Mouse (Mus musculus) heart, embryonic 11.5 days (tissue): ENCODE results near the gene Masp1. TPM values are rescaled to one million over a fixed set of nuclear protein-coding genes. Genes with fewer than 3 reads are reported as not detected.
A peak's percentile ranks its signal among the peaks of the same experiment; 100 is the strongest.

Source experiments
- ATAC-seq: fragments of 200-750 bp; cut with Nextera tagmentation; replicated peaks from 2 replicates; pipeline ENCODE4 v1.8.0; 2017; ENCODE audit warnings: moderate library complexity; ENCODE audit not compliant: insufficient number of reproducible peaks, low FRiP score, low TSS enrichment
- H3K27ac ChIP-seq: fragments of 300-500 bp; sonication (generic); 2 replicates; pipeline ENCODE4 v1.5.1; 2014; ENCODE audit warnings: mild to moderate bottlenecking, low read depth, low read length
- H3K27me3 ChIP-seq: fragments of 300-500 bp; sonication (generic); 2 replicates; pipeline ENCODE4 v1.6.1; 2014; ENCODE audit warnings: mild to moderate bottlenecking, low read length, mixed read lengths; ENCODE audit not compliant: control insufficient read depth, insufficient read depth
- H3K36me3 ChIP-seq: fragments of 300-500 bp; sonication (generic); 2 replicates; pipeline ENCODE4 v1.6.1; 2014; ENCODE audit warnings: mild to moderate bottlenecking, low read length, moderate library complexity, mixed read lengths; ENCODE audit not compliant: control insufficient read depth, insufficient read depth
- H3K4me1 ChIP-seq: fragments of 300-500 bp; sonication (generic); 2 replicates; pipeline ENCODE4 v1.6.1; 2014; ENCODE audit warnings: low read length; ENCODE audit not compliant: control insufficient read depth, insufficient read depth
- H3K4me2 ChIP-seq: fragments of 300-500 bp; sonication (generic); 2 replicates; pipeline ENCODE4 v1.6.1; 2014; ENCODE audit warnings: mild to moderate bottlenecking, moderate library complexity
- H3K4me3 ChIP-seq: fragments of 300-500 bp; sonication (generic); 2 replicates; pipeline ENCODE4 v1.5.1; 2014; ENCODE audit warnings: low read depth, low read length
- H3K9ac ChIP-seq: fragments of 300-500 bp; sonication (generic); 2 replicates; pipeline ENCODE4 v1.6.1; 2014; ENCODE audit warnings: mild to moderate bottlenecking, low read depth, low read length, moderate library complexity
- H3K9me3 ChIP-seq: fragments of 300-500 bp; sonication (generic); replicated peaks from 2 replicates; pipeline ENCODE4 v1.6.1; 2016; ENCODE audit warnings: low read length; ENCODE audit not compliant: control insufficient read depth
- WGBS: fragments of 180-500 bp; shearing (Covaris S2); extraction: QIAGEN DNeasy Blood & Tissue Kit; methylation state at CpG from one replicate; pipeline ENCODE4 v1.1.7; 2014; ENCODE audit not compliant: insufficient replicate concordance; 5-methylcytosine and 5-hydroxymethylcytosine counted together
- polyA plus RNA-seq: library from polyadenylated mRNA; unstranded; fragments of >200 nt; fragmentation: Nextera tagmentation; extraction: Ambion mirVana; gene quantifications from 2 replicates; pipeline ENCODE4 v1.2.1, GENCODE M21; 2014

Gene Masp1
- polyA plus RNA-seq, 1 experiment from 2014 or later, result 10.2 TPM

DNA sequence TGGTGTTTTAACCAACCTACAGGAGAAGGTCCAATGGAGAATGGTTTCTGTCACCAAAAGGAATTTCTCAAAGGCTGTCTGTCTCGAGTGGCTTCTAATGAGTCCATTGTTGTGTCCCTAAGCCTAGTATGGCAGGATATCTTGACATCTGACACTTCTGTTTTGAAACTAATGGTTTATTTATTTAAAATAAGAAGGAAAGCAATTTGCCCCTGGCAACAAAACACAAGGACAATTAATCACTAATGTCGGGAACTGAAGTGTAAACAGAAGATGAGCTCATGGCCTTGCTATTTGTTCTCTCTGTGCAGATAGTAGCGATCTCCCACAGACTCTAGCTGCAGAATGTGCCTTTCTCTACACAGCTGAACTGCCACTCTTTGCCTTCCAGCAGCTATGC is 23.2 kb downstream of the Masp1 start:
- Histone ChIP-seq H3K36me3 (no peaks in the 10 kb centered on the region), H3K9ac (no peak overlapping the region), H3K4me2 (0 out of 2 replicates have a peak overlapping the region, but pooled peaks have one; percentile 4), H3K4me3 (no peak overlapping the region), H3K27me3 (peaks cover 11% of the 10 kb centered on the region; the same call in 1 of the 2 replicates), H3K4me1 (peaks cover 53% of the 10 kb centered on the region), H3K9me3 (no peaks in the 10 kb centered on the region), H3K27ac (no peak overlapping the region)
- ATAC-seq, result no peak
- 9% methylated on average over 3 of the region's 3 CpGs for WGBS

DNA sequence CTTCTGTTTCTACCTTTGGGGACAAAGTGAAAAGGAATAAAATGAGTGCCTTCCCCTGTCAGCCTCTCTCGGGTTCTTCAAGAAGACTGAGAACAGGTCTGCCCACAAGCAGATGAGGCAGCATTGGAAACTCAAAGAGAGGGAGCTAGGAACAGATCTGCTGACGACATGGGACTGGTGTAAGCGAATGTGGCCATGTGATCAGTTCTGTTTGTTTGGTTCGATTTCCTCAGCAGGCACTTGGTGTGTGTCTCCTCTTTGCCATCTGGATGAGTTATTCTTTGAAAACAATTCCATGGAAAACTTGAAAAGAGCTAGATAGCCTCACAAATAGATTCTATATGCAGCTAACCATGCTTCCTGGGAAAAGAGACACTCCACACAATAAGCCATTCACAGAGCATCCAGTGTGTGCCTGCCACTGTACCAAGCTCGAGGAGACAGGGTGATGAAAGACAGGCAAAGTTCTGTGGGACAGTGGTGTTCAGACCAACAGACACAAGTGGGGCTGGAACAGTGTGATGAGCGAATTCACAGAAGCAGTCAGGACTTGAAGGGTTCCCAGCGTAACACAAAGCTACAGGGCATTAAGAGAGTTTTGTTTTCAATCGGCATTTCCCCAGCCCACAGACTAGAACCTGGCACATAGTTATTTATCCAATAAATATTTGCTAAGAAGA is 24.2 kb downstream of the Masp1 start:
- Histone ChIP-seq H3K4me2 (no peak overlapping the region), H3K4me1 (peaks cover 48% of the 10 kb centered on the region), H3K27me3 (peaks cover 13% of the 10 kb centered on the region), H3K9me3 (no peaks in the 10 kb centered on the region), H3K4me3 (no peak overlapping the region), H3K36me3 (no peaks in the 10 kb centered on the region), H3K27ac (no peak overlapping the region), H3K9ac (no peak overlapping the region)
- no peak for ATAC-seq
- whole genome bisulfite sequencing, result 51% methylated on average over 8 of the region's 8 CpGs

DNA sequence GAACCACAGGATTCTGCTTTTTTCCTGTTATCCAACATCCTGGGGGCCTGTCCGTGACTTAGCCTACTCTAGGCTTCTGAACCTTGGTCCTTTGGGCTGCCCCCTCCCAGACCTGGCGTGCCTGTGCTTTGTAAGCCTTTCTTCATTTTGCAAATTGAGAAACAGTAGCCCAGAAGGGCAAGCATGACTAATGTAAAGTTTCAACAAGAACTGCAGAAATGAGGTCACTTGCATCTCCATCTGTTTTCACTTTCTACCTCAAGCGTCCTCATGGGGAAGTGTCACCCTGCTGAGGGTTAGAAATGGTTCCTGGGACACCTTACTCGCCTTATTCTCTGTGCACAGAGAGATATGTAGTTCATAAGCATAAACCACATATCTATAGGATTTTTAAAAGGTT is 27.8 kb downstream of the Masp1 start:
- Histone ChIP-seq H3K4me1 (peaks cover 16% of the 10 kb centered on the region), H3K27me3 (peaks cover 14% of the 10 kb centered on the region), H3K4me3 (no peak overlapping the region), H3K36me3 (no peaks in the 10 kb centered on the region), H3K9ac (no peak overlapping the region), H3K27ac (no peak overlapping the region), H3K4me2 (no peak overlapping the region), H3K9me3 (no peaks in the 10 kb centered on the region)
- WGBS, result 75% methylated on average over 4 of the region's 4 CpGs
- ATAC-seq, result no peak

DNA sequence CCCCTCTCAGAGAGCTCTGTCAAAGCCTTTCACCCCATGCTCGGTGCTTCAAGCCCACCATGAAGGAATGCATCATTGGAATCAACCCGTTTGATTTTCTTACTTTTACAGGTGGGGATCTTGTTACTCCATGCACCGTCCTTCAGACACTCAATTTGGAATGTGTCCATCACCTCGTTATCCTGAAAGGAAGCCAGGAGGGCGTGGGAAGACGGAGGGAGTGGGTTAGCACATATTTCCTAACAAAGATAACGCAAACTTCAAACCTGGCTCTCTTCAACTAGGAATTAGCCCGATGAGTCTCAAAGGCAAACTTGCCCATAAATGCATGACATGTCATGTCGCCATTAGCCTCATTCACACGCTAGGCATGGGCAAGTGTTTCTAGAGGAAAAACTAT is 37.3 kb downstream of the Masp1 start:
- no peak overlapping the region for H3K9ac ChIP-seq
- H3K36me3 ChIP-seq, result no peaks in the 10 kb centered on the region
- no peak overlapping the region for H3K27ac ChIP-seq
- H3K4me1 ChIP-seq, result no peaks in the 10 kb centered on the region
- no peaks in the 10 kb centered on the region for H3K9me3 ChIP-seq
- WGBS, result 64% methylated on average over 10 of the region's 10 CpGs
- H3K4me2 ChIP-seq, result no peak overlapping the region
- no peak overlapping the region for H3K4me3 ChIP-seq
- no peak for ATAC-seq
- H3K27me3 ChIP-seq, result 0 out of 2 replicates have a peak, but pooled peaks cover 3% of the 10 kb centered on the region

DNA sequence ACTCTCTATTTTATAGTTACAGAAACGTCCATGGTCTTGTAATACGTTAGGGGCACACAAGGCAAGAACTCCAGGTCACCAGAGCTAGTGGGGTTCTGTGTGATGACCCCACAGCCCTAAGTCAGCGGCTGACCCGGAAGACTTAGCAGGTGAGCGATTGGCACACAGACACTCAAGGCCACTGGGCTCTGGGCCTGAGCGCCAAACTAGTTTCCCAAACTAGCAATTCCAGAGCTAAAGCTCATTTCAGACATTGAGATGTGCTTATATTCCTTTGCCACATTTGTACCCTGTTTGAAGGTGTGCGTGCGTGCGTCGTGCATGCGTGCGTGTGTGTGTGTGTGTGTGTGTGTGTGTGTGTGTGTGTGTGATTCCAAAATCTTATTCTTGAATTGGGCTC is 37.8 kb downstream of the Masp1 start:
- H3K27ac ChIP-seq, result no peak overlapping the region
- no peak overlapping the region for H3K9ac ChIP-seq
- no peaks in the 10 kb centered on the region for H3K36me3 ChIP-seq
- WGBS, result 91% methylated on average over 12 of the region's 12 CpGs
- no peak for ATAC-seq
- no peak overlapping the region for H3K4me3 ChIP-seq
- H3K4me2 ChIP-seq, result no peak overlapping the region
- H3K9me3 ChIP-seq, result no peaks in the 10 kb centered on the region
- H3K27me3 ChIP-seq, result 0 out of 2 replicates have a peak, but pooled peaks cover 3% of the 10 kb centered on the region
- H3K4me1 ChIP-seq, result no peaks in the 10 kb centered on the region

DNA sequence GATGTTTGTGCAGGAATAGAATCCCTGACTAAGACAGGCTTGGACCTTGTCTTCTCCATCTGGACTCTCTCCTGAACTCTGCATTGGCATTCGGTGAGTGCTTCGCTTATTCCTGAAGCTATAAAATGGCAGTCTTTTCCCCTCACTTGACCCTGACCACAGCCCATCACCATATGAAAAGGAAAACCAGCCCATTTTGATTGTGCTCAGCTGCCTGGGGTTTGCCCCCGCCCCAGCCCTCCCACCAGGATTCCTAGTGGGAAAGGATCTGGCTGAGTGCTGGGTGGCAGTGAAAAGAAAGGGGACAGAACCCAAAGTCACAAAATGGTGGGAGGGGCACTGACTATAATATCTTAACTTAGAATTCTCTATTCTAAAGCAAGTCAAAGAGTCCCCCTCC is 38.4 kb downstream of the Masp1 start:
- Histone ChIP-seq H3K9ac (no peak overlapping the region), H3K36me3 (no peaks in the 10 kb centered on the region), H3K4me2 (no peak overlapping the region), H3K27ac (no peak overlapping the region), H3K27me3 (0 out of 2 replicates have a peak, but pooled peaks cover 3% of the 10 kb centered on the region), H3K4me3 (no peak overlapping the region), H3K4me1 (no peaks in the 10 kb centered on the region), H3K9me3 (no peaks in the 10 kb centered on the region)
- ATAC-seq, result no peak
- 83% methylated on average over 3 of the region's 3 CpGs for WGBS

DNA sequence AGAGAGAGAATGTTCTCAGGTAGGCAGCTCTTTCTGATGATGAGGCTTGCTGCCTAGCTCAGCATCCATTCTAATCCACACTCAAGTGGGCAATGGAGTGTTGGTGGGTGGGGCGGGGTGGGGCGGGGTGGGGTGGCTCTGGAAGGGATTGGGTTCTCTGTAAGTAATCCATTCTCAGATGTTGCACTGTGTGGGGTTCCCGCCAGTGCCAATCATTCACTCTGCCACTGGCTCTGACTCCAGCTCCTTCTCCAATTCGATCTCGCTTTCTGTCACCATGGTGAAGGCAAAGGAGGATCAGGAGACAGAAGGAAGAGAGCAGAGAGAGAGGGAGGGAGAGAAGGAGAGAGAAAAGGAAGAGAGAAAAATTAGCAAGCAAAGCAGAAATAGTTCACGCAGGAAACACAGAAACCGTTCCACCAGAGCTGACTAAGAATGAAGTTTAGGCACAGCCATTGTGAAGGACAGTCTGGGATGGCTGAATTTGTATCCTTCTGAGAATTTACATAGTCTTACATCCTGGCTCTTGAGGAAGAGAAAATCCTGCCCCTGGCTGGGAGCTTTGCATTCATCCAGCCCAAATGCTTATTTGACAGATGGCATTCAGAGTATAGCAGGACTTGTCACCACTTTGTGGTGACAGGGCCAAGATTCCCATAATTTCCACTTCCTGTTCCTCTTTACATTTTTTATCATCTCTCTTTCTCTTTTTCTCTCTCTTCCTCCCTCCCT is 40.6 kb downstream of the Masp1 start:
- no peak for ATAC-seq
- Histone ChIP-seq H3K27ac (no peak overlapping the region), H3K4me3 (no peak overlapping the region), H3K9ac (no peak overlapping the region), H3K9me3 (no peaks in the 10 kb centered on the region), H3K4me2 (no peak overlapping the region), H3K27me3 (0 out of 2 replicates have a peak, but pooled peaks cover 3% of the 10 kb centered on the region), H3K4me1 (no peaks in the 10 kb centered on the region), H3K36me3 (no peaks in the 10 kb centered on the region)
- 70% methylated on average over 7 of the region's 7 CpGs for WGBS

DNA sequence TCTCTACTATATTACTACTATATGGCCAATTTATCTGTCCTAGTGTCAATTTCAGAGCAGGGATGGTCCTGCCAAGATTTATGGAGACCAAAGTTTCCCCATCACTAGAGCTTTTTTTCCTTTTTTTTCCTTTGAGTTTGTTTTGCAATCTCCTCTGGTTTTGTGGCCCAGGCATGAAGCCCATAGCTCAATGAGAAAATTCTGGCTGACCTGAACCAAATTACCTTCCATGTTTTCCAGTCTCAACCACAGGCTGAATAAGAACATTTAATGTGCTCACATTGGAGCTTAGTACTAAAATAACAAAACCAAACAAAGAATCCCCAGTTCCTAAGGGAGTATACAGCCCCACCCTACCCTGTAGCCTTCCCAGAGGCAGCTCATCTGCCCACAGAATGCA is 44.0 kb downstream of the Masp1 start:
- Histone ChIP-seq H3K9ac (no peak overlapping the region), H3K36me3 (no peaks in the 10 kb centered on the region), H3K27ac (no peak overlapping the region), H3K4me2 (no peak overlapping the region), H3K27me3 (no peaks in the 10 kb centered on the region), H3K4me3 (no peak overlapping the region), H3K4me1 (no peaks in the 10 kb centered on the region), H3K9me3 (no peaks in the 10 kb centered on the region)
- ATAC-seq, result no peak

DNA sequence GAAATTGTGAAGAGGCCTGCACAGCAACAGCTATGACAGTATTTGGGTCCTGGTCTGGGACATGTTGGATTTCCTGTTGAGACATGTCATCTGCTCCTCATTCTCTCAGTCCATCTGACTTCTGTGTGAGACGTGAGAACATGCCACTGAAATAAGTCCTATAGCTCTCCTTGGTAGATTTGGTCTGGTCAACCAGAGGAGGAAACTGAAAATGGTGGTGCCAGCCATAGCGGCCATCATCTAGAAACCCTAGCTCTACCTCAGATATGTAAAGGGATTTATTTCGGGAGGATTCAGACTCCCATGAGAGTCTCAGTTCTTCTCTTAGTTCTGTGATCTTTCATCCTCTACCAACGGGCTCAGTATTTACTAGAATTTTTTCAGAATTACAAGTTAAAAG is 45.0 kb downstream of the Masp1 start:
- H3K27ac ChIP-seq, result no peak overlapping the region
- H3K4me2 ChIP-seq, result no peak overlapping the region
- WGBS, result 78% methylated on average over 4 of the region's 4 CpGs
- H3K4me1 ChIP-seq, result no peaks in the 10 kb centered on the region
- ATAC-seq, result no peak
- no peak overlapping the region for H3K4me3 ChIP-seq
- no peaks in the 10 kb centered on the region for H3K27me3 ChIP-seq
- no peak overlapping the region for H3K9ac ChIP-seq
- H3K36me3 ChIP-seq, result no peaks in the 10 kb centered on the region
- no peaks in the 10 kb centered on the region for H3K9me3 ChIP-seq
